Mouse (Mus musculus) lung, postnatal 0 days (tissue): Measurements from ENCODE around the gene Pde2a.

Source experiments
- CTCF ChIP-seq: IDR thresholded peaks from 2 replicates; pipeline ENCODE4 v1.5.1; 2016; ENCODE audit warnings: antibody characterized with exemption, mild to moderate bottlenecking
- EP300 ChIP-seq: IDR thresholded peaks from 2 replicates; pipeline ENCODE4 v1.6.1; 2016; ENCODE audit warnings: antibody characterized with exemption, mild to moderate bottlenecking, control low read depth

- TF ChIP-seq CTCF (no peak), EP300 (no peak)
Measured at GRCm38 (mm10) chr7:101535517-101535916, 114.0 kb downstream of the Pde2a start.
